Mouse (Mus musculus) intestine, embryonic 15.5 days (tissue): Measurements from ENCODE around the gene Pmepa1. TPM values are rescaled to one million over a fixed set of nuclear protein-coding genes. Genes with fewer than 3 reads are reported as not detected.
A peak's percentile ranks its signal among the peaks of the same experiment; 100 is the strongest.

ENCODE experiments used
- ATAC-seq: fragments of 200-750 bp; cut with Nextera tagmentation; 2 replicates; pipeline ENCODE4 v1.8.0; 2017; ENCODE audit warnings: moderate TSS enrichment, moderate library complexity
- H3K27ac ChIP-seq: fragments of 300-500 bp; sonication (generic); 2 replicates; pipeline ENCODE4 v1.5.1; 2015; ENCODE audit warnings: mild to moderate bottlenecking, inconsistent platforms
- H3K27me3 ChIP-seq: fragments of 300-500 bp; sonication (generic); replicated peaks from 2 replicates; pipeline ENCODE4 v1.6.1; 2015; ENCODE audit warnings: inconsistent platforms
- H3K36me3 ChIP-seq: fragments of 300-500 bp; sonication (generic); 2 replicates; pipeline ENCODE4 v1.6.1; 2015; ENCODE audit warnings: inconsistent platforms
- H3K4me1 ChIP-seq: fragments of 300-500 bp; sonication (generic); replicated peaks from 2 replicates; pipeline ENCODE4 v1.6.1; 2015; ENCODE audit warnings: inconsistent platforms
- H3K4me2 ChIP-seq: fragments of 300-500 bp; sonication (generic); replicated peaks from 2 replicates; pipeline ENCODE4 v1.6.1; 2015; ENCODE audit warnings: mild to moderate bottlenecking, inconsistent platforms
- H3K4me3 ChIP-seq: fragments of 300-500 bp; sonication (generic); replicated peaks from 2 replicates; pipeline ENCODE4 v1.5.1; 2015; ENCODE audit warnings: inconsistent platforms
- H3K9ac ChIP-seq: fragments of 300-500 bp; sonication (generic); 2 replicates; pipeline ENCODE4 v1.6.1; 2015; ENCODE audit warnings: inconsistent platforms
- H3K9me3 ChIP-seq: fragments of 300-500 bp; sonication (generic); 2 replicates; pipeline ENCODE4 v1.6.1; 2016; ENCODE audit warnings: inconsistent platforms
- WGBS: fragments of 180-500 bp; shearing (Covaris S2); methylation state at CpG from one replicate; pipeline ENCODE4 v1.1.7; 2015; 5-methylcytosine and 5-hydroxymethylcytosine counted together
- polyA plus RNA-seq: library from polyadenylated mRNA; unstranded; fragments of >200 nt; fragmentation: Nextera tagmentation; extraction: Ambion mirVana; gene quantifications from 2 replicates; pipeline ENCODE4 v1.2.1, GENCODE M21; 2015

The Pmepa1 gene
- polyA plus RNA-seq, 1 experiment from 2014 or later = 5.6 TPM

- H3K4me2 ChIP-seq = no peak overlapping the region
- H3K36me3 ChIP-seq = no peaks in the 10 kb centered on the region
- H3K27ac ChIP-seq = no peak overlapping the region
- H3K9me3 ChIP-seq = no peaks in the 10 kb centered on the region
- 88% methylated on average over 5 of the region's 5 CpGs for WGBS
- peak; percentile 72 for ATAC-seq
- H3K27me3 ChIP-seq = no peaks in the 10 kb centered on the region
- H3K4me1 ChIP-seq = no peaks in the 10 kb centered on the region
- no peak overlapping the region for H3K4me3 ChIP-seq
- H3K9ac ChIP-seq = no peak overlapping the region
Observed at GRCm38 (mm10) chr2:173217763-173218258, 58.5 kb downstream of the Pmepa1 start.

- Histone ChIP-seq H3K4me3 (no peak overlapping the region), H3K27ac (no peak overlapping the region), H3K27me3 (0 out of 2 replicates have a peak, but pooled peaks cover 2% of the 10 kb centered on the region), H3K36me3 (no peaks in the 10 kb centered on the region), H3K9me3 (no peaks in the 10 kb centered on the region), H3K9ac (no peak overlapping the region), H3K4me1 (no peaks in the 10 kb centered on the region), H3K4me2 (no peak overlapping the region)
- ATAC-seq = no peak
- WGBS = 77% methylated on average over 3 of the region's 3 CpGs
Observed at GRCm38 (mm10) chr2:173217246-173217645, 59.1 kb downstream of the Pmepa1 start.

- no peaks in the 10 kb centered on the region for H3K9me3 ChIP-seq
- no peak overlapping the region for H3K4me3 ChIP-seq
- no peak overlapping the region for H3K4me2 ChIP-seq
- WGBS = 86% methylated on average over 7 of the region's 7 CpGs
- H3K27ac ChIP-seq = no peak overlapping the region
- no peak for ATAC-seq
- no peaks in the 10 kb centered on the region for H3K36me3 ChIP-seq
- 0 out of 2 replicates have a peak, but pooled peaks cover 2% of the 10 kb centered on the region for H3K27me3 ChIP-seq
- H3K9ac ChIP-seq = no peak overlapping the region
- H3K4me1 ChIP-seq = no peaks in the 10 kb centered on the region
Observed at GRCm38 (mm10) chr2:173216840-173217239, 59.5 kb downstream of the Pmepa1 start.

GRCm38 (mm10) chr2:173212227-173212626, 64.1 kb downstream of the Pmepa1 start:
- Histone ChIP-seq H3K4me1 (no peaks in the 10 kb centered on the region), H3K4me3 (no peak overlapping the region), H3K9ac (no peak overlapping the region), H3K27ac (no peak overlapping the region), H3K4me2 (no peak overlapping the region), H3K27me3 (0 out of 2 replicates have a peak, but pooled peaks cover 2% of the 10 kb centered on the region), H3K9me3 (no peaks in the 10 kb centered on the region), H3K36me3 (no peaks in the 10 kb centered on the region)
- WGBS = 76% methylated on average over 4 of the region's 4 CpGs
- ATAC-seq = no peak

- no peaks in the 10 kb centered on the region for H3K36me3 ChIP-seq
- H3K4me2 ChIP-seq = no peak overlapping the region
- H3K27me3 ChIP-seq = 0 out of 2 replicates have a peak, but pooled peaks cover 2% of the 10 kb centered on the region
- no peak overlapping the region for H3K9ac ChIP-seq
- no peak for ATAC-seq
- H3K4me3 ChIP-seq = no peak overlapping the region
- WGBS = 95% methylated on average over 7 of the region's 7 CpGs
- no peaks in the 10 kb centered on the region for H3K9me3 ChIP-seq
- H3K4me1 ChIP-seq = no peaks in the 10 kb centered on the region
- no peak overlapping the region for H3K27ac ChIP-seq
Observed at GRCm38 (mm10) chr2:173209091-173209815, 67.1 kb downstream of the Pmepa1 start.

GRCm38 (mm10) chr2:173207051-173207450, 69.3 kb downstream of the Pmepa1 start:
- Histone ChIP-seq H3K4me1 (no peaks in the 10 kb centered on the region), H3K36me3 (no peaks in the 10 kb centered on the region), H3K27me3 (no peaks in the 10 kb centered on the region), H3K4me3 (no peak overlapping the region), H3K27ac (no peak overlapping the region), H3K4me2 (no peak overlapping the region), H3K9ac (no peak overlapping the region), H3K9me3 (no peaks in the 10 kb centered on the region)
- WGBS = 95% methylated on average over 3 of the region's 3 CpGs
- no peak for ATAC-seq

GRCm38 (mm10) chr2:173205563-173206099, 70.7 kb downstream of the Pmepa1 start:
- no peaks in the 10 kb centered on the region for H3K9me3 ChIP-seq
- no peaks in the 10 kb centered on the region for H3K4me1 ChIP-seq
- H3K27me3 ChIP-seq = no peaks in the 10 kb centered on the region
- H3K27ac ChIP-seq = no peak overlapping the region
- H3K4me3 ChIP-seq = no peak overlapping the region
- H3K36me3 ChIP-seq = no peaks in the 10 kb centered on the region
- no peak overlapping the region for H3K4me2 ChIP-seq
- 92% methylated on average over 14 of the region's 14 CpGs for WGBS
- no peak overlapping the region for H3K9ac ChIP-seq
- no peak for ATAC-seq

GRCm38 (mm10) chr2:173204671-173205070, 71.7 kb downstream of the Pmepa1 start:
- Histone ChIP-seq H3K36me3 (no peaks in the 10 kb centered on the region), H3K4me1 (no peaks in the 10 kb centered on the region), H3K27me3 (no peaks in the 10 kb centered on the region), H3K4me3 (no peak overlapping the region), H3K4me2 (no peak overlapping the region), H3K9ac (no peak overlapping the region), H3K27ac (no peak overlapping the region), H3K9me3 (no peaks in the 10 kb centered on the region)
- ATAC-seq = no peak
- WGBS = 52% methylated on average over 4 of the region's 4 CpGs

- ATAC-seq = no peak
- Histone ChIP-seq H3K27me3 (no peaks in the 10 kb centered on the region), H3K4me3 (no peak overlapping the region), H3K4me2 (no peak overlapping the region), H3K4me1 (no peaks in the 10 kb centered on the region), H3K9me3 (no peaks in the 10 kb centered on the region), H3K9ac (no peak overlapping the region), H3K27ac (no peak overlapping the region), H3K36me3 (no peaks in the 10 kb centered on the region)
- WGBS = 87% methylated on average over 3 of the region's 3 CpGs
Observed at GRCm38 (mm10) chr2:173203726-173204125, 72.6 kb downstream of the Pmepa1 start.

GRCm38 (mm10) chr2:173202924-173203689, 73.2 kb downstream of the Pmepa1 start:
- Histone ChIP-seq H3K4me2 (no peak overlapping the region), H3K27me3 (no peaks in the 10 kb centered on the region), H3K9ac (no peak overlapping the region), H3K4me1 (no peaks in the 10 kb centered on the region), H3K9me3 (no peaks in the 10 kb centered on the region), H3K4me3 (no peak overlapping the region), H3K27ac (no peak overlapping the region), H3K36me3 (no peaks in the 10 kb centered on the region)
- WGBS = 88% methylated on average over 19 of the region's 19 CpGs
- ATAC-seq = no peak

GRCm38 (mm10) chr2:173194796-173195195, 81.5 kb downstream of the Pmepa1 start:
- Histone ChIP-seq H3K36me3 (no peaks in the 10 kb centered on the region), H3K27ac (no peak overlapping the region), H3K9ac (no peak overlapping the region), H3K4me3 (no peak overlapping the region), H3K27me3 (no peaks in the 10 kb centered on the region), H3K4me2 (no peak overlapping the region), H3K9me3 (no peaks in the 10 kb centered on the region), H3K4me1 (no peaks in the 10 kb centered on the region)
- ATAC-seq = no peak
- whole genome bisulfite sequencing = 89% methylated on average over 4 of the region's 4 CpGs

- Histone ChIP-seq H3K27me3 (peaks cover 5% of the 10 kb centered on the region; the same call in 1 of the 2 replicates), H3K4me1 (peaks cover 13% of the 10 kb centered on the region), H3K4me3 (no peak overlapping the region), H3K9me3 (no peaks in the 10 kb centered on the region), H3K36me3 (no peaks in the 10 kb centered on the region), H3K27ac (no peak overlapping the region), H3K4me2 (0 out of 2 replicates have a peak overlapping the region, but pooled peaks have one; percentile 24), H3K9ac (no peak overlapping the region)
- ATAC-seq = peak; percentile 82
- 43% methylated on average over 8 of the region's 8 CpGs for WGBS
Observed at GRCm38 (mm10) chr2:173187182-173187855, 89.0 kb downstream of the Pmepa1 start.
